Mouse (Mus musculus) G1E (cell line): ENCODE data around the gene Spaca9.

Source experiments
- CTCF ChIP-seq: IDR thresholded peaks from 2 replicates; pipeline ENCODE4 v1.5.1; 2012; ENCODE audit warnings: low read depth, low read length, inconsistent platforms, mixed read lengths
- GATA1 ChIP-seq: IDR thresholded peaks from 2 replicates; pipeline ENCODE4 v1.6.1; 2012; ENCODE audit warnings: borderline replicate concordance, low read length, inconsistent platforms, mixed read lengths
- POLR2AphosphoS5 ChIP-seq: IDR thresholded peaks from 2 replicates; pipeline ENCODE4 v1.6.1; 2012; ENCODE audit warnings: low read depth, low read length, inconsistent platforms; ENCODE audit not compliant: insufficient replicate concordance
- TAL1 ChIP-seq: conservative IDR thresholded peaks from 2 replicates; pipeline ENCODE4 v1.6.1; 2012; ENCODE audit warnings: low read depth, low read length, inconsistent platforms, mixed read lengths

GRCm38 (mm10) chr2:28742701-28743100, 43.2 kb upstream of the Spaca9 start:
- TF ChIP-seq CTCF = no peak
- TF ChIP-seq GATA1 = no peak
- TF ChIP-seq POLR2AphosphoS5 = no peak
- no peak for TF ChIP-seq TAL1
